Mouse (Mus musculus): ENCODE results near the gene Srl.
"Not testable (repeated sequence)": the region's sequence is repeated elsewhere in the genome, so short reads cannot be mapped to it uniquely, and the experiment has no call there.

Srl gene

DNA sequence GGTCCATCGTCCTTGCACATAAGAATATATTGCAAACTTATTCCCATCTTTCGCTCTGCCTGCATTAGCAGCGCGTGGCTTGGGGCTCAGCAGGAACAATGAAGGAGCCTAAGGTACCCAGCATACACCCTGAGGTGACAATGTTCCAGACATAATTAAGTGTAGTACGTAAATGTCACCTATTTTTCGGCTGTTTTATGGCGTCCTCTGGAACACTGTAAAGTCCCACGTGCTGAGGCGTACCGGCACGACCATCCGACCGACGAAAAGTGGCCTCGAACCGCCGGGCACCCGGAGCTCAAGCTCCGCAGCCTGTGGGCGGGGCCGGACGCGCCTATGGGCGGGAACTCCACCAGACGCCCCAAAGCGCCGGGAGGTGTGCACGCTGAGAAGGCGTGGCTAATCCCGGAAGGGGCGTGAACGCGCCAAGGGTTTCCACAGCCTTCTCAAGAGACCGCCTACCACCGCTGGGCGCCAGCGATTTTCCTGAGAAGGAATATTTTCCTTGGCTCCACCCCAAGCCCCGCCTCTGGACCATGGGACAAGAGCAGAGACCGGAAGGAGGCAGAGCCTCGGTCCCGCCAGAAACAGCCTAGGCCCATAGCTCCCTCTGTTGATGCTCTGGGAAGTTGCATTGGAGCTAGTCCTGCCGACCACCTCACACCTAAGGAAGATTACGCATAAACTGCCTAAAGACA, at the start of gene Srl:
Gene Srl (minus strand): TSS at position 316 of the 698 bp plus-strand sequence.
- peak; percentile 99 to 100 for DNase-seq (ENCODE audit: low spot score in 2 of 2)

DNA sequence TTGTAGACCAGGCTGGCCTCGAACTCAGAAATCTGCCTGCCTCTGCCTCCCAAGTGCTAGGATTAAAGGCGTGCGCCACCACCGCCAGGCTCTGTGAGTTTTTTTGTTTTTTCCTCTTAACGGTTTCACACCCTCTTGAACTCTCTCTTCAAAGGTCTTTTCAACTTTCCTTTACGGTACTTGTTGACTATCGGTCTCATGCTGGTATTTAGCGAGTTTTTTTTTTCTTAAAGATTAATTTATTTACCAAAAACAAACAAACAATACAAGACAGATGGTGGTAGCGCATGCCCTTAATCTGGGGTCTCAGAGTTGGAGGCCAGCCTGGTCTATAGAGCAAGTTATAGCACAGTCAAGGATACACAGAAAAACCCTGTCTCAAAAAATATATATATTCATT, 48.6 kb upstream of the Srl start:
- DNase-seq (ENCODE audit: low spot score in 2 of 2): no peak

DNA sequence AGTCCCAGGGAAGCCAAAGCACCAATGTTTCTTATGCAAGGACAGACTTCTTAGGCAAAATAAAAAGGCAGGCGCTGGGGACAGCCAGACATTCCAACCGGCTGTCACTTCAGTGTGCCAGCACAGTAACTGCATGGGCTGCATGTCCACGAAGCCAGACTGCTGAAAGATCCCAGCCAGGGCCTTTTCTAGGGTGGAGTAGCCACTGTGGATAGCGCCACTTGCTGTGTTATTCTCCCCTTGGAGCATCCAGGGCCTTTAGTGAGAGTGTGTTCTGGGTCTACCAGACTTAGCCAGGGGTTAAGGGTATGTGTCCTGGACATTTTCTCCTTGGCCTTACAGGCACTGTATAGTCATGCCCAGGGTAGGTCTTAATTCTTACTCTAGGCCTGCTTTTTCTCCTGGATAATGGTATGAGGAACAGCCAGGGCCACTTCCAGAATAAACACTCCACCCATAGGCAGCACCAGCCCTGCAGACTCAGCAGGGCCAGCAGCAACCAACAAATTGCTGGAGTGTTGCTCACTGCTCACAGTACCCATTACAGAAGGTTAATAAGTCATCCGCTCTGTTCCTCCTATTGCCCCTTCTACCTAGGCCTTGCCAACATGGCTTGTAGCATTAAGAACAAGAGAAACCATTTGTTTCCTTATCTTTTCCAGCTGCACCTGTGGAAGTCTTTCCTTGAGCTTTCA, 46.0 kb upstream of the Srl start:
- no peak for DNase-seq (ENCODE audit: low spot score in 2 of 2)

DNA sequence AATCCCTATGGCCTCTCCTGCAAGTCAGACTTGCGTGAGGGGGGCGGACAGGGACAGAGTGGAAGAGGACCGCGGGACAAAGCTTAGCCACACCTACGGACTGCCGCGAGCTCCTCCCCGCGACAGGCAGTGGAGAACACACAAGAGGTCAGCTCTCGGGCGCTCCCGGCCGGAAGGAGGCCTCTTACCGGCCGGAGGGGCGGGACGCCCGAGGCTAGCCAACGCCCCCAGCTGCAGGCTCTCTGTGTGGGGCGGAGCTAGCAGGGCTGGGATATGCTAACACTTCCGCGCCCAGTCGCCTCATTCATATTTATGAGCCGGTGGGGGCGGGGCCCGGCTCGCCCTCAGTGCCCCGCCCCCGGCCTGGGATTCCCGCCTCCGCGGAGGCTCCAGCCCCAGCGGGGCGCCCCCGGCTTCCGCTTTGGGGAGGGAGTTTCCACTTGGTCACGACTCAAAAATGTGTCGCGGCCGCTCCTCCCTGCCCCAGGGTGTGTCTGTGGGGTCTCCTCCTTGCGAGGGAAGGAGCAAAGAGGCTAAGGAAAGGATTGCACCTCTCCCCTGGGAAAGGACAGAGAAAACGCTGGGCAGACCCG, 45.0 kb upstream of the Srl start:
- DNase-seq (ENCODE audit: low spot score in 2 of 2): peak; percentile 75 to 87

DNA sequence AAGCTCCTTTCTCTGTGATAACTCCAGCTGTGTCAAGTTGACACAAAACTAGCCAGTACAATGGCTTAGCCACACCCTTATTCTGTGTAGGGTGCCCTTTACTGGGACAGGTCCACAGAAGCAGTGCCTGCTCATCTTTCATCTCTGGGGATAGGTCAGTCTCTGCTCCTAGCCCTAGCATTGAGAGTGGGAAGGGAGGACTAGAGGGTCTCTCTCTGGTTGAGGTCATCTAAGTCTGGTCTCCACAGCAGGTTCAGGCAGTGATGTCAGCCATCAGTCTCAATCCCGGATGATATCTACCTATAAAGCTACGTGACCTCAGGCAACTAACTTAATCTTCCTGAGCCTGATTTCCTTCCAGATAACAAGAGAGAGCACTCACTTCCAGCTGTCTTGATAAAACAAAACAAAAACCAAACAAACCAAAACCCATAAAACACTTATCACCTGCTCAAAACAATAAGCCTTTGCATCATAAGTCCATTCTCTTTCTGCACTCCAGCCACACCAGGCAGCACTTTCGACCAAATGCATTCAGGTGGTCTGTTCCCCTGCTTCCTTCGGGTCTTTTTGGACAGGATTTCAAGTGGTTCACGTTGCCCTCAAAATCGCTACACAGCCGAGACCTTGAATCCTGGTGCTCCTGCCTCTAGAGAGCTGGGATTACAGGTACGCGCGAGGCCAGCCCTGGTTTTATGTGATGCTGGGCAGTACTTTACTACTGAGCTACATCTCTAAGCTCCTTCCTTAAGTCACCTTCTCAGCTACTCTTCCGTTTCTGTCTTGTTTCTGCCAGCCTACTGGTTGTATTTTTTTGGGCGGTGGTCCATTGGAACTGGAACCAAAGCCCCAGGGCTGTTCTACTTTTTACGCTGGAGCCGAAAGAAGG, 44.3 kb upstream of the Srl start:
- DNase-seq (ENCODE audit: low spot score in 2 of 2): no peak

DNA sequence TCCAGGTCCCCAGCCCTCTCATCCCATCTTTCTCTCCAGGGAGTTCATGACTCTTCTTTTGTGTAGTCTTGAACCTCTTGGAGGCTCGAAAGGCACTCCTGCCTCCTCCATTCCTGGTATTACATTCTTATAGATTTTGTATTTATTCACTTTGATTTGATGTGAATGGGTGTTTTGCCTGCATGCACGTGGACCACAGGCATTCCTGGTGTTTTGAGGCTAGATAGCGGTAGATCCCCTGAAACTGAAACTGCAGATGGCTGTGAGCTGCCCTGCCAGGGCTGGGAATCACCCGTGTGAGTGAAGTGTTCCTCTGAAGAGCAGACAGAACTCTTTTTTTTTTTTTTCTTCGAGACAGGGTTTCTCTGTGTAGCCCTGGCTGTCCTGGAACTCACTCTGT, 42.8 kb upstream of the Srl start:
- DNase-seq (ENCODE audit: low spot score in 2 of 2): no peak

DNA sequence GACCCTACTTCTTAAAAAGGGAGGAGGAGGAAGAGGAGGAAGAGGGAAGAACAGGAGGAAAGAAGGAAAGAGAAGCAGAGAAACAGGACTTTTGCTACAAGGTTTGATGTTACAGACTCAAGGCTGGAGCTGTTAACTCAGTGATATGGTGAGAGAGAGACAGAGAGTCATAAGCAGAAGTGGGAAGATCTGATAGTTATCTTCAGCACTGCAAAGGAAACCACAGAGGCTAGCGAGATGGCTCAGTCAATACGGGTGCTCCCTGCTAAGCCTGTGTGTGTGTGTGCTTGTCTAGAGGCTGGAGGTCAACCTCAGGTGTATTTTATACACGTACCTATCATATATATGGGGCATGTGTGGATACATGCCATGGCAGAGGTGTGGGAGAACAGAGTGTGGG, 42.2 kb upstream of the Srl start:
- no peak for DNase-seq (ENCODE audit: low spot score in 2 of 2)

DNA sequence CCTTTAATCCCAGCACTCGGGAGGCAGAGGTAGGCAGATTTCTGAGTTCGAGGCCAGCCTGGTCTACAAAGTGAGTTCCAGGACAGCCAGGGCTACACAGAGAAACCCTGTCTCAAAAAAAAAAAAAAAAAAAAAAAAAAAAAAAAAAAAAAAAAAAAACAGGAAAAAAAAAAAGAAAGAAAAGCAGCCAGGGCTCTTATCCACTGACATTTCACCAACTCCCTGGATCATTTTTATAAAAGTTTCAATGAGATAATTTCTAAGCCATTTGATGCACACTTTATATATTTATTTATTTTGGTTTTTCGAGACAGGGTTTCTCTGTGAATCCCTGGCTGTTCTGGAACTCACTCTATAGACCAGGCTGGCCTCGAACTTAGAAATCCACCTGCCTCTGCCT, 39.6 kb upstream of the Srl start:
- DNase-seq (ENCODE audit: low spot score in 2 of 2): not testable (repeated sequence)

DNA sequence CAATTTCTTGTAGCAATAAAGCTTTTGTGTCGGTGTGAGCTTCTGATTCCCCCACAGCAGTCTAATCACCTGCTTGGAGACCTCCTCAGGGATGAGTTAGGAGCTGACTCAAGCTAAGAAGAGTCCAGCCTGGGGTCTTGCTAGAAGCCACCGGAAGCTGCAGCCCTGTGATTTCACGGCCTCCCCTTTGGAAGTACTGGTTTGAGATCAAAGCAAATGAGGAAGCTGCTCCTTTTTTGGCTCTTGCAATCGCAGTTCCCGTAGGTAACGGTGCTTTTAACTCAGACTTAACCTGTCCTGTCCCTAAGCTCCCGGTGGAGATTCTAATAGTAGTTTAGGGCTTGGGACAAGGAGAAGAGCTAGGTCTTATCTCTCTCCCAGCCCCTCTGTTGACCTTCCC, 37.0 kb upstream of the Srl start:
- DNase-seq (ENCODE audit: low spot score in 2 of 2): no peak

DNA sequence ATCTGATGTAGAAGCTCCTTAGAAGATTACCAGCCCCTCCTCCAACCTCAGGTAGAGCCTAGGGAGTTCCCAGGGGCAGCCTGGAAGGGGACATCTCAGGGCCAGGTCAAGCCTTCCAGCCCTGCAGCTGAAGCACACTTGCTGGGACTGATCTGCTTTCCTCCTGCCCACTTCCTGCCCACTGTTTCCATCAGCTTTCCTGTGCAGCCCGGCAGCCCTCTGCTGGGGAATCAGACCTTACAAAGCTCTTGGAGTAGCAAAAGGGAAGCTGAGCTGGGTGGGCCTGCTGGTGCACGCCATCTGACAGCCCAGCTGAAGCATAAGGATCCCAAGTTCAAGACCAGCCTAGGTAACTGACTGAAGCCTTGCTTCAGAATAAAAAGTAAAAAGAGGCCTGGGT, 35.3 kb upstream of the Srl start:
- DNase-seq (ENCODE audit: low spot score in 2 of 2): no peak

DNA sequence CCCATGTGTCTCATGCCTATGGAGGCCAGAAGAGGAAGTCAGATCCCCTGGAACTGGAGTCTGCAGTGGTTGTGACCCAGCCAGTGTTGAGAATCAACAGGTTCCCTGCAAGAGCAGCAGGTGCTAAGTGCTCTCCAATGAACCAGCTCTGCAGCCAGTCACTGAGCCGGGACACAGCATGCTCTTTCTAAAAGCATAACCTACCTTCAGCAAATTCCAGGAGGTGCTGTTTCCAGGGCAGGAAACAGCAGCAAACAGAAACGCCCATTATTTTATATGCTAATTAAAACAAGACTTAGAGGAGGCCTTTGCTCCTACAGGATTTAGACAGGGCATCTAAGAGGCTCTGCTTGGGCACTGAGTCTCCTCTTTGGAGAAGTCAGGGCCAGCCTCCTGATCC, 34.4 kb upstream of the Srl start:
- DNase-seq (ENCODE audit: low spot score in 2 of 2): no peak

DNA sequence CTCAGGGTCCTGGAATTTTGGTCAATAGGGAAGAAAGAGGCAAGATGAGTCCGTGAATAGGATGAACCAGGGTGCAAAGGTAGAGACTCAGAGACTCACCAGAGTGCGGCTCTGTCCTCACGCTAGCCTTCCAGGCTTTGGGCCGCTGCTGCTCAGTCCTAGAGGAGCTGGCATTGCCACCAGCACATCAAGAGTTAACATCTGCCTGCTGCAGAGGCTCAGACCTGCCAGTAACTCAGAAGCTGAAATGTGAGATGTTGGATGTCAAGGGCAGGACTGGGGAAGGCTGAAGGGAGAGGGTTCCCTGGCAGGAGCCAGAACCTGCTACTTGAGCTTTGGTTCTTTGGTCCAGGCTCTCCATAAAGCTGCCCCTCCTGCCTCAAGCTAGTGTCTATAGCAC, 29.1 kb upstream of the Srl start:
- no peak for DNase-seq (ENCODE audit: low spot score in 2 of 2)

DNA sequence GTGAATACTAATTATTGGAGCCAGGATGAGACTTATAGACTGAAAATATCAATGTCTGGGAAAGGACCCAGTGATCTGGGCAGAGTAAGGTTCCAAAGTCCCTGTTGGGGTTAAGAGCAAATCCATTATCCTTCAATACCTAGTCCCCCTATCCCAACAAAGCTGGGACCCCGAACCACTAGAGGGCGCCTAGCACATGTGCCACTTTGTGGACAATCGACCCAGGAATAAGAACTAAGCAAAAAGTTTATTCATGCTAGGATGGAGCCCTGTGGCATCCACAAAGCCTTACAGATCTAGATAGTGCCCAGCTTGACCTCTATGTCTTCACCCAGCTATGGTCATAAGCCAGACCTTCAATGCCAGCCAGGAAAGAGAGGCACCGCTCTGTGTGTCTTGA, 26.3 kb upstream of the Srl start:
- DNase-seq (ENCODE audit: low spot score in 2 of 2): peak; percentile 65 to 70

DNA sequence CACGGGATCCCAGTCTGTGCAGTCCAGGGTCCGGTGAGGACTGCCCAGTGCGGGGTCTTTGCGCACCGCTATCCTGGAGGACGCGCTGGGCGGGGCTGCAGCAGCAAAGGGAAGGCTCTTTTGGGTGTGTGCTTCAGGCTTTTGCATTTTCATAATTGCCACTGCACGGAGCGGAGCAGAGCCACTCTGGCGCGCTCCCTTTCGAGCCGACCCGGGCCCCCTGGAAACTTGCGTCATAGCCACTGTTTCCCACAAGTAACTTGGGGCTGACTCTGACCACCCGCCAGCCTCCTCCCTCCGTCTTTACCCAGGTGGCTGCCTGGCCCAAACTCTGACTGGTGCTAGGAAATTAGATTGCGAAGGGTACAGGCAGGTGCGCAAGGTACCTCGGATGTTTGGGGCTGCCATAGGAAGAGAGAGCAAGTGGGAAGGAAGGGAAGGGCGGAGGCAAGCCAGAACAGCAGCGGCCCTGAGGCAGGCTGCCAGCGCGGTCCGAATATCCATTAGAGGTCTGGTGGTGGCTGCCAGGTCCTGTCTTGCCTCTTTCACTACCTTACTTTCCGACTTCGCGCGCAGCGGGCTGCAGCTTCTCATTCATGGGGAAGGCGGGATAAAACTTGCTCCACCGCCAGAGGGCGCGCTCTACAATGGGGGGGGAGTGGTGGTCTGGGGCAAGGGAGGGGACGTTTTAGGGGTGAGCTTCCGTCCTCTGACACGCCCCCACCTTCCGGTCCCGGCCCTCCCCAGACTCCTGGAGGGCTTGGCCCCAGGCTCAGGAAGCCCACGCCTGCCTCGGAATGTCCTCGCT, 18.7 kb upstream of the Srl start:
- peak; percentile 22 to 35 for DNase-seq (ENCODE audit: low spot score in 2 of 2)

DNA sequence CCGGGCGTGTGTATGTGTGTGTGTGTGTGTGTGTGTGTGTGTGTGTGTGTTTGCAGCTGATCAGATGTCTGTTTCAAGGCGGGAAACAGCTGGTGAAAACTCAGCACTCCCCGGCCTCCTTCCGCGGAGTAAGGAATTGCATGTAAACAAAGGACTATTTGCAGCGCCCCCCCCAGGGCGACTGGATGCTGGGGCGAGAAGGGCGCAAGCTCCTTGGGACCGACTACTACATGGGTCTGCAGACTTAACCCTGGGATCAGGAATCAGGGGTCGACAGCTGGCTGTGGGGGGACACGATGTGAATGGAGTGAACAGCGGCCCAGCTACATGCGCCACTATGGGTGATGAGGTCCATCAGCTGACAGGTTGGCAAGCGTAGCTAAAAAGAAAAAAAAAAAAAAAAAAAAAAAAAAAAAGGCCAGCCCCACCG, 18.1 kb upstream of the Srl start, which contains the start of gene Tfap4:
Gene Tfap4 (minus strand): TSS at position 140 of the 430 bp plus-strand sequence.
- peak; percentile 77 to 86 for DNase-seq (ENCODE audit: low spot score in 2 of 2)

DNA sequence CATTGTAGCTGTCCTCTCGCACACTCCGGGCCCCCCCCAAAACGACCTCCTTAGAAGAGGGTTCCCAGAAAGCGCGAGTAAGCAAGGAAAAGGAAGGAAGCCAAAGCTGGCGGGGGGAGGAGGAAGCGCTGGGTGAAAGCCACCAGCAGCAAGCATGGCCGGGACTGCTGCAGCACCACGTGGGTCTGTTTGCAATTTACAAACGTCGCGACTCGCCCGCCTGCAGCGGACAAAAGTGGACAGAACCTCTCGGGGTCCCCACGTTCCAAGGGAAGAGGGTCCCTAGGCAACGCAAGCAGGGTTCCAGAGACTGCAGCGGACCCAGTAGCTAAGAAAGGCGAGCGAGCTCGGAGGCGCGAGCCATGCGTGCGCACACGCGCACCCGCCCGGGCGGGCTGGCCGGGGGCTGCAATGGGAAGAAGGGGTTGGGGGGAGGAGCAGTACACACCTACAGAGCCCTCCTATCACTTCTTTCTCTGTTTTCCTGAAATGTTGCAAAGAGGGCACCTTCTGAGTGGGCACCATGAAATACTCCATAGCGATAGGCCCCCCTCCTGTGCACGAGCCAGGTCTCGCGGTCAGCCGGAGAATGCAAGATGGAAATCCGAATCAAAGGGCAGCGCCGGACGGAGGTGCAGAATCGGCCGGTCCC, 17.5 kb upstream of the Srl start:
- DNase-seq (ENCODE audit: low spot score in 2 of 2): peak; percentile 69 to 77

DNA sequence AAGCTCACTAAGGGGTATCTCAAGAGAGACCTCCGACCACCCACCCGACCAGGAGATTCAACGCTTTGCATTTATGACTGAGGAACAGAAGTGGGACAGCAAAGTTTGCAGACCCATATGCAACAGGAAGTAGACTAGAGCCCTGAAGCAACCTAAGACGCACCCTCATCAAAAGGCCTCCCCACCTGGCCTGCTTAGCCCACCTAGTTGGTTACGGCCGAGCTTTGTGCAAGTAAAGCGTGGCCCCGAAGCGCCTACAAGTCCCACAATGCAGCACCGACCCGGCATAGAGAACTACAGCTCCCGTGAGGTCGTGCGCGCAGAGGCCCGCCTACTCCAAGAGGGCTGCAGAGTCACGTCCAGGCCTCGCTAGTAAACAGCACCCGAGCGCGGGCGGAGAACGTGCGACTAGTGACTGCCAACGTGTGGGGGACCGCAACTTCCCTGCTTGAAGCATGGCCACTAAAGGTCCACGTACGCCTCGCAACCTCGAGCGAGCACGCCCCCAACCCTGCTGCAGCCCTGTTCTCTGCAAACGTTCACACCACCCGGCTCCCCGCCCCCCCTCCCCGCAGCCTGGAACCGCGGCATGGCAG, 16.9 kb upstream of the Srl start:
- DNase-seq (ENCODE audit: low spot score in 2 of 2): peak; percentile 91 to 95

DNA sequence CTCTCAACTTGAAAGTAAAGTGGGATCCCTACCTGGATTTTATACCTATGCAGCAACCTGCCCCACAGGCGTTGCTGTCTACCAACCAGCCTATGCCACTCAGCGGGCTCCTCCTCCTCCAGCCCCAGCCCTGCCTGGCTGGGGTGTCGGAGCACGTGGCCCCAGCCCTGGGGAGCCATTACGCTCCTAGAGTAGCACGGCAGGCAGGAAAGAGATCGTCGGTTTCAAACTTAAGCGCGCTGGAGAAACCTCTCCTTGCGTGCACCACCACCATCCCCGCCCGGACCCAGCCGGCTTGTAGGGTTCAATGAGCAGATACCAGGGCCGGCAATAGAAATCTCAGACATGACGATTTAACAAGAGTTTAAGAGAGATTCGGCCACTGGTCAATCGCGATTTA, 16.3 kb upstream of the Srl start:
- DNase-seq (ENCODE audit: low spot score in 2 of 2): peak; percentile 54 to 64

DNA sequence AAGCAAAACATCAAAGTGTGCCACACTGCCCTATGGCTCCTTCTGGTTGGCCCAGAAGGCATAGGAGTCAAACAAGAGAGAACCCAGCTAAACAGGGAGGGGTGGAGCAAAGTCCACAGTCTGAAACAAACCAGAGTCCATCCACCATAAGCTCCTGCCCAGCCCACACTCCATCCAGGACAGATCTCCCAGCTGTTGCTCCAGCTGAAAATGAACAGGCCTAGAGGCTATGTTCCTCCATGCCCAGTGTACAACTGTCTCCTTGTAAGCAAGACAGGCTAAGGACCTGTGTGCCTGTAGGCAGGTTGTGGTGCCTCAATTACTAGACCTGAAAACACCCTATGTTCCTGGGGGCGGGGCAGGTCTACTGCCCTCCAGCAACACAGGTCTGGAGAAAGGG, 15.5 kb upstream of the Srl start:
- DNase-seq (ENCODE audit: low spot score in 2 of 2): no peak

DNA sequence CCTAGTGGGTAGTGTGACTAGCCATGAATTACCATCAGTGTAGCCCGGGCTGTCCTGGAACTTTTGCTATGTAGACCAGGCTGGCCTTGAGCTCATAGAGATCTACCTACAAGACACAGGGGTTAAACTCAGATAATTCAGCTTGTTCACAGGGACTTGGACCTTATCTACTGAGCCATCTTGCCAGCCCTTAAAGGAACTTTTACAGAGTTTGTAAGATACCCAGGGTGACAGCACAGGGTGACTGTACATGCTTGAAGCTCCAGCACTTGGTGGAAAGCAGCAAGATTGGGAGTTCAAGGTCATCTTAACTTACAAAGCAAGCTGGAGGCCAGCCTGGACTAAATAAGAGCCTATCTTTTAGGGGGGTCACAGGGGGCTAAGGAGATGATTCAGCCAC, 13.9 kb upstream of the Srl start:
- DNase-seq (ENCODE audit: low spot score in 2 of 2): no peak

Data from frontal cortex, postnatal 36 days (tissue).